Mouse (Mus musculus): ENCODE measurements around the gene Prss58. TPM values are rescaled to one million over a fixed set of nuclear protein-coding genes. Genes with fewer than 3 reads are reported as not detected.

Gene Prss58
- total RNA-seq, 1 experiment = not detected

DNA sequence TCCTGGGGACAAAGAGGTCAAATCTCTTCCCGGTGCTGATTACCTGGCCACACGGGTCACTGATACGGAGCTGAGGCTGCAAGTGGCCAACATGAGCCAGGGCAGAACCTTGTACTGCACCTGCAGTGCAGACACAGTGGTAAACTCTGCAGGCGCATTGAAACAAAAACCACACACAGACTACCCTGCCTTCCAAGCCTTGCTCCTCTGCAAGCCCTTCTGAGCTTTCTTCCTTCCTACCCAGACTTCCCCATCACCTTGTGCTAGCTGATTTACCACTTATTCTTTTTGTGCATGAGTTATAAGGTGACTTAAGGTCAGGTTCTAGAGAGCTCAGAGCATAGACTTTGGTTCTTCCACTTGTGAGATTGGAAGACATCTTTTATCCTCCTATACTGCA is 8.4 kb downstream of the Prss58 start:
- TF ChIP-seq CHD2 (IDR thresholded peaks at IDR 0.05; ENCODE audit: low read depth, low read length) (no peak), MAFK (IDR thresholded peaks at IDR 0.05; ENCODE audit: insufficient read depth, low read depth, low read length) (no peak), HCFC1 (IDR thresholded peaks at IDR 0.05; ENCODE audit: borderline replicate concordance, insufficient read depth, low read length) (no peak), ZC3H11A (IDR thresholded peaks at IDR 0.05; ENCODE audit: borderline replicate concordance, low read depth, low read length) (no peak), ZNF384 (IDR thresholded peaks at IDR 0.05; ENCODE audit: low read depth, low read length) (no peak)
- H3K9ac ChIP-seq (ENCODE audit: insufficient read depth, low read depth, low read length, poor library complexity, severe bottlenecking) = no peak overlapping the region
- no peak overlapping the region for H3K4me3 ChIP-seq (ENCODE audit: insufficient read depth in 1 of 2, low read depth in 1 of 2, low read length in 2 of 2, poor library complexity in 1 of 2, severe bottlenecking in 1 of 2)
- H3K27ac ChIP-seq (ENCODE audit: insufficient read depth, low read depth, low read length, poor library complexity, severe bottlenecking) = no peak overlapping the region
- in situ Hi-C loops (cut with MboI; ENCODE audit: low sequenced_read_pairs in 2 of 2, unreplicated experiment in 2 of 2) = no loop called here
- no peaks in the 10 kb centered on the region for H3K9me3 ChIP-seq (ENCODE audit: control insufficient read depth, insufficient read depth, low read depth, low read length)
- H3K4me1 ChIP-seq (ENCODE audit: control insufficient read depth in 2 of 2, insufficient read depth in 2 of 2, low read length in 2 of 2, poor library complexity in 1 of 2) = no peaks in the 10 kb centered on the region
- no peak for DNase-seq (ENCODE audit: low read depth, low spot score)
- no peaks in the 10 kb centered on the region for H3K36me3 ChIP-seq (ENCODE audit: control insufficient read depth, insufficient read depth, low read length, poor library complexity, severe bottlenecking)

GRCm38 (mm10) chr6:40890973-40891372 is 9.2 kb downstream of the Prss58 start:
- Histone ChIP-seq H3K4me3 (ENCODE audit: insufficient read depth in 1 of 2, low read depth in 1 of 2, low read length in 2 of 2, poor library complexity in 1 of 2, severe bottlenecking in 1 of 2) (no peak overlapping the region), H3K27ac (ENCODE audit: insufficient read depth, low read depth, low read length, poor library complexity, severe bottlenecking) (no peak overlapping the region), H3K4me1 (ENCODE audit: control insufficient read depth in 2 of 2, insufficient read depth in 2 of 2, low read length in 2 of 2, poor library complexity in 1 of 2) (no peaks in the 10 kb centered on the region), H3K9me3 (ENCODE audit: control insufficient read depth, insufficient read depth, low read depth, low read length) (no peaks in the 10 kb centered on the region), H3K36me3 (ENCODE audit: control insufficient read depth, insufficient read depth, low read length, poor library complexity, severe bottlenecking) (no peaks in the 10 kb centered on the region), H3K9ac (ENCODE audit: insufficient read depth, low read depth, low read length, poor library complexity, severe bottlenecking) (no peak overlapping the region)
- no peak for DNase-seq (ENCODE audit: low read depth, low spot score)
- TF ChIP-seq MAFK (IDR thresholded peaks at IDR 0.05; ENCODE audit: insufficient read depth, low read depth, low read length) (no peak), ZNF384 (IDR thresholded peaks at IDR 0.05; ENCODE audit: low read depth, low read length) (no peak), CHD2 (IDR thresholded peaks at IDR 0.05; ENCODE audit: low read depth, low read length) (no peak), HCFC1 (IDR thresholded peaks at IDR 0.05; ENCODE audit: borderline replicate concordance, insufficient read depth, low read length) (no peak), ZC3H11A (IDR thresholded peaks at IDR 0.05; ENCODE audit: borderline replicate concordance, low read depth, low read length) (no peak)
- in situ Hi-C loops (cut with MboI; ENCODE audit: low sequenced_read_pairs in 2 of 2, unreplicated experiment in 2 of 2) = no loop called here

DNA sequence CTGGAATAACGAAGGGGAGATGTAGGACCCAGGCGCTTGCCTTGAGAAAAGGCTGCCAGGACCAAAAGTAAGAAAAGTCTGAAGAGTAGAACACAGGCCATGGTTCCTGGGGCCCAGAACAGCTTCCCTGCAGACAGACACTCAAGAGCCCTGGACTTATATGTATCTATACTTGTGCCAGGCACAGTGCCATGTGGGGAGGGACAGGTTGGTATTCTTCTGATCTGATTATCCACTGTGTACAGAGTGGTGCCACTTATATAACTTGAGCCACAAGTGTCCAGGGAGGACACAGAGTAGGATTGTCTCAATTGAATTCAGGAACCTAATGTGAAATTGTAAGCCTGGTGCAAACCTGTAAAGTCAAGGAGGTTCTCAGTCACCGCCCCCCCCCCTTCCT is 12.8 kb downstream of the Prss58 start, which contains the start of gene Moxd2:
Moxd2 (minus strand) TSS at position 101 of the 400 bp plus-strand sequence.
- TF ChIP-seq ZC3H11A (IDR thresholded peaks at IDR 0.05; ENCODE audit: borderline replicate concordance, low read depth, low read length) (no peak), ZNF384 (IDR thresholded peaks at IDR 0.05; ENCODE audit: low read depth, low read length) (no peak), MAFK (IDR thresholded peaks at IDR 0.05; ENCODE audit: insufficient read depth, low read depth, low read length) (no peak), HCFC1 (IDR thresholded peaks at IDR 0.05; ENCODE audit: borderline replicate concordance, insufficient read depth, low read length) (no peak), CHD2 (IDR thresholded peaks at IDR 0.05; ENCODE audit: low read depth, low read length) (no peak)
- Histone ChIP-seq H3K4me3 (ENCODE audit: insufficient read depth in 1 of 2, low read depth in 1 of 2, low read length in 2 of 2, poor library complexity in 1 of 2, severe bottlenecking in 1 of 2) (no peak within 1 kb of the TSS), H3K9me3 (ENCODE audit: control insufficient read depth, insufficient read depth, low read depth, low read length) (no peaks in the 10 kb centered on the region), H3K27ac (ENCODE audit: insufficient read depth, low read depth, low read length, poor library complexity, severe bottlenecking) (no peak within 1 kb of the TSS), H3K9ac (ENCODE audit: insufficient read depth, low read depth, low read length, poor library complexity, severe bottlenecking) (no peak within 1 kb of the TSS), H3K36me3 (ENCODE audit: control insufficient read depth, insufficient read depth, low read length, poor library complexity, severe bottlenecking) (no peaks in the 10 kb centered on the region), H3K4me1 (ENCODE audit: control insufficient read depth in 2 of 2, insufficient read depth in 2 of 2, low read length in 2 of 2, poor library complexity in 1 of 2) (no peaks in the 10 kb centered on the region)
- in situ Hi-C loops (cut with MboI; ENCODE audit: low sequenced_read_pairs in 2 of 2, unreplicated experiment in 2 of 2) = no loop called here
- no peak for DNase-seq (ENCODE audit: low read depth, low spot score)

- H3K36me3 ChIP-seq (ENCODE audit: control insufficient read depth, insufficient read depth, low read length, poor library complexity, severe bottlenecking) = no peaks in the 10 kb centered on the region
- no peak overlapping the region for H3K27ac ChIP-seq (ENCODE audit: insufficient read depth, low read depth, low read length, poor library complexity, severe bottlenecking)
- no peaks in the 10 kb centered on the region for H3K9me3 ChIP-seq (ENCODE audit: control insufficient read depth, insufficient read depth, low read depth, low read length)
- DNase-seq (ENCODE audit: low read depth, low spot score) = no peak
- in situ Hi-C loops (cut with MboI; ENCODE audit: low sequenced_read_pairs in 2 of 2, unreplicated experiment in 2 of 2) = no loop called here
- H3K4me1 ChIP-seq (ENCODE audit: control insufficient read depth in 2 of 2, insufficient read depth in 2 of 2, low read length in 2 of 2, poor library complexity in 1 of 2) = no peaks in the 10 kb centered on the region
- no peak overlapping the region for H3K9ac ChIP-seq (ENCODE audit: insufficient read depth, low read depth, low read length, poor library complexity, severe bottlenecking)
- H3K4me3 ChIP-seq (ENCODE audit: insufficient read depth in 1 of 2, low read depth in 1 of 2, low read length in 2 of 2, poor library complexity in 1 of 2, severe bottlenecking in 1 of 2) = no peak overlapping the region
- no peak for TF ChIP-seq HCFC1 (IDR thresholded peaks at IDR 0.05; ENCODE audit: borderline replicate concordance, insufficient read depth, low read length)
- TF ChIP-seq ZNF384 (IDR thresholded peaks at IDR 0.05; ENCODE audit: low read depth, low read length) = no peak
- TF ChIP-seq MAFK (IDR thresholded peaks at IDR 0.05; ENCODE audit: insufficient read depth, low read depth, low read length) = no peak
- TF ChIP-seq ZC3H11A (IDR thresholded peaks at IDR 0.05; ENCODE audit: borderline replicate concordance, low read depth, low read length) = no peak
- no peak for TF ChIP-seq CHD2 (IDR thresholded peaks at IDR 0.05; ENCODE audit: low read depth, low read length)
These were observed 54.9 kb downstream of the Prss58 start for GRCm38 (mm10) chr6:40845283-40845682.

Other genes with a start within 250 kb of the Prss58 start
- not detected in 2 replicates for gene Moxd2, start 12.9 kb downstream of the Prss58 start, total RNA-seq (2012; rRNA removed)
- not detected in 2 replicates for gene 1700074P13Rik, start 40.2 kb upstream of the Prss58 start, total RNA-seq (2012; rRNA removed)
- not detected in 2 replicates for gene Gm4744, start 51.5 kb upstream of the Prss58 start, total RNA-seq (2012; rRNA removed)
- gene 1810009J06Rik, start 64.4 kb upstream of the Prss58 start, total RNA-seq (2012; rRNA removed) = not detected in 2 replicates
- gene Gm2663, start 99.1 kb upstream of the Prss58 start, total RNA-seq (2012; rRNA removed) = not detected in 2 replicates
- gene 2210010C04Rik, start 135.1 kb upstream of the Prss58 start, total RNA-seq (2012; rRNA removed) = not detected in 2 replicates